Mouse (Mus musculus): ENCODE measurements around the gene Nup54. TPM values are rescaled to one million over a fixed set of nuclear protein-coding genes. Genes with fewer than 3 reads are reported as not detected.

Nup54 gene
- 10 to 100 TPM; 38.4 to 51.4 TPM for polyA plus RNA-seq (2017; shearing (Covaris generic))

GRCm38 (mm10) chr5:92435025-92435584, at the start of gene Nup54:
Nup54 (minus strand) TSS chr5:92435219.

Other genes starting within 250 kb of the Nup54 start
- gene U90926, start 219.8 kb downstream of the Nup54 start, polyA plus RNA-seq (2017; shearing (Covaris generic)) = not detected
- gene Ppef2, start 178.9 kb downstream of the Nup54 start, polyA plus RNA-seq (2017; shearing (Covaris generic)) = under 1 TPM; 0.30 to 0.87 TPM
- gene Naaa, start 157.0 kb downstream of the Nup54 start, polyA plus RNA-seq (2017; shearing (Covaris generic)) = 10 to 100 TPM; 10.8 to 13.4 TPM
- gene Sdad1, start 124.7 kb downstream of the Nup54 start, polyA plus RNA-seq (2017; shearing (Covaris generic)) = 10 to 100 TPM; 33.4 to 54.3 TPM
- gene Cxcl9, start 107.1 kb downstream of the Nup54 start, polyA plus RNA-seq (2017; shearing (Covaris generic)) = 1 to 10 TPM in 1 of 2 experiments, under 1 TPM in 1; 0.47 to 2.1 TPM
- gene Art3, start 103.4 kb downstream of the Nup54 start, polyA plus RNA-seq (2017; shearing (Covaris generic)) = 10 to 100 TPM in 1 of 2 experiments, 1 to 10 TPM in 1; 6.7 to 12.1 TPM
- 10 to 100 TPM in 1 of 2 experiments, 1 to 10 TPM in 1; 7.2 to 21.2 TPM for gene Cxcl10, start 86.3 kb downstream of the Nup54 start, polyA plus RNA-seq (2017; shearing (Covaris generic))
- gene Scarb2, start 71.6 kb upstream of the Nup54 start, polyA plus RNA-seq (2017; shearing (Covaris generic)) = 10 to 100 TPM; 22.2 to 26.0 TPM
- gene Fam47e, start 119.8 kb upstream of the Nup54 start, polyA plus RNA-seq (2017; shearing (Covaris generic)) = under 1 TPM in 1 of 2 experiments, not detected in 1; 0.21 TPM
- gene Stbd1, start 167.8 kb upstream of the Nup54 start, polyA plus RNA-seq (2017; shearing (Covaris generic)) = under 1 TPM in 1 of 2 experiments, not detected in 1; 0.86 TPM
- under 1 TPM; 0.13 to 0.41 TPM for gene Ccdc158, start 240.1 kb upstream of the Nup54 start, polyA plus RNA-seq (2017; shearing (Covaris generic))
- gene Shroom3, start 248.2 kb upstream of the Nup54 start, polyA plus RNA-seq (2017; shearing (Covaris generic)) = 1 to 10 TPM in 1 of 2 experiments, under 1 TPM in 1; 0.10 to 3.3 TPM

All from inflammation-experienced regulatory T-cells (primary cell).